Mouse (Mus musculus): Measurements from ENCODE around the gene Gzmk. TPM values are rescaled to one million over a fixed set of nuclear protein-coding genes. Genes with fewer than 3 reads are reported as not detected.
"Not testable (repeated sequence)": the region's sequence is repeated elsewhere in the genome, so short reads cannot be mapped to it uniquely, and the experiment has no call there.

The Gzmk gene
- polyA plus RNA-seq, 1 experiment from 2014 or later: not detected

GRCm38 (mm10) chr13:113256766-113257165, 31.1 kb upstream of the Gzmk start:
- Histone ChIP-seq H3K4me3 (ENCODE audit: low read length) (no peak overlapping the region), H3K9ac (ENCODE audit: low read depth, low read length) (no peak overlapping the region), H3K27me3 (replicated peaks; ENCODE audit: control insufficient read depth, insufficient read depth, low read length) (no peaks in the 10 kb centered on the region), H3K4me1 (ENCODE audit: control insufficient read depth, insufficient read depth, low read depth, low read length) (no peaks in the 10 kb centered on the region), H3K36me3 (ENCODE audit: control insufficient read depth, insufficient read depth, low read length) (no peaks in the 10 kb centered on the region), H3K9me3 (ENCODE audit: control insufficient read depth, low read length) (no peaks in the 10 kb centered on the region), H3K27ac (ENCODE audit: low read depth, low read length) (no peak overlapping the region), H3K4me2 (ENCODE audit: low read length) (no peak overlapping the region)
- WGBS: 89% methylated on average over 2 of the region's 2 CpGs
- ATAC-seq: no peak

GRCm38 (mm10) chr13:113252580-113252979, 26.9 kb upstream of the Gzmk start:
- not testable (repeated sequence) for H3K4me2 ChIP-seq (ENCODE audit: low read length); H3K36me3 ChIP-seq (ENCODE audit: control insufficient read depth, insufficient read depth, low read length); H3K4me3 ChIP-seq (ENCODE audit: low read length); H3K27ac ChIP-seq (ENCODE audit: low read depth, low read length); H3K4me1 ChIP-seq (ENCODE audit: control insufficient read depth, insufficient read depth, low read depth, low read length); H3K9me3 ChIP-seq (ENCODE audit: control insufficient read depth, low read length); H3K9ac ChIP-seq (ENCODE audit: low read depth, low read length); H3K27me3 ChIP-seq (replicated peaks; ENCODE audit: control insufficient read depth, insufficient read depth, low read length); ATAC-seq
- WGBS: 90% methylated on average over 7 of the region's 7 CpGs

GRCm38 (mm10) chr13:113245025-113245424, 19.3 kb upstream of the Gzmk start:
- 68% methylated on average over 8 of the region's 8 CpGs for WGBS
- Histone ChIP-seq H3K27ac (ENCODE audit: low read depth, low read length) (no peak overlapping the region), H3K27me3 (replicated peaks; ENCODE audit: control insufficient read depth, insufficient read depth, low read length) (no peaks in the 10 kb centered on the region), H3K9me3 (ENCODE audit: control insufficient read depth, low read length) (no peaks in the 10 kb centered on the region), H3K4me1 (ENCODE audit: control insufficient read depth, insufficient read depth, low read depth, low read length) (no peaks in the 10 kb centered on the region), H3K9ac (ENCODE audit: low read depth, low read length) (no peak overlapping the region), H3K4me3 (ENCODE audit: low read length) (no peak overlapping the region), H3K36me3 (ENCODE audit: control insufficient read depth, insufficient read depth, low read length) (no peaks in the 10 kb centered on the region), H3K4me2 (ENCODE audit: low read length) (no peak overlapping the region)
- ATAC-seq: no peak

GRCm38 (mm10) chr13:113242129-113242528, 16.4 kb upstream of the Gzmk start:
- Histone ChIP-seq H3K9me3 (ENCODE audit: control insufficient read depth, low read length) (no peaks in the 10 kb centered on the region), H3K27me3 (replicated peaks; ENCODE audit: control insufficient read depth, insufficient read depth, low read length) (no peaks in the 10 kb centered on the region), H3K4me3 (ENCODE audit: low read length) (no peak overlapping the region), H3K36me3 (ENCODE audit: control insufficient read depth, insufficient read depth, low read length) (no peaks in the 10 kb centered on the region), H3K9ac (ENCODE audit: low read depth, low read length) (no peak overlapping the region), H3K27ac (ENCODE audit: low read depth, low read length) (no peak overlapping the region), H3K4me1 (ENCODE audit: control insufficient read depth, insufficient read depth, low read depth, low read length) (no peaks in the 10 kb centered on the region), H3K4me2 (ENCODE audit: low read length) (no peak overlapping the region)
- ATAC-seq: no peak
- 58% methylated on average over 6 of the region's 6 CpGs for WGBS

DNA sequence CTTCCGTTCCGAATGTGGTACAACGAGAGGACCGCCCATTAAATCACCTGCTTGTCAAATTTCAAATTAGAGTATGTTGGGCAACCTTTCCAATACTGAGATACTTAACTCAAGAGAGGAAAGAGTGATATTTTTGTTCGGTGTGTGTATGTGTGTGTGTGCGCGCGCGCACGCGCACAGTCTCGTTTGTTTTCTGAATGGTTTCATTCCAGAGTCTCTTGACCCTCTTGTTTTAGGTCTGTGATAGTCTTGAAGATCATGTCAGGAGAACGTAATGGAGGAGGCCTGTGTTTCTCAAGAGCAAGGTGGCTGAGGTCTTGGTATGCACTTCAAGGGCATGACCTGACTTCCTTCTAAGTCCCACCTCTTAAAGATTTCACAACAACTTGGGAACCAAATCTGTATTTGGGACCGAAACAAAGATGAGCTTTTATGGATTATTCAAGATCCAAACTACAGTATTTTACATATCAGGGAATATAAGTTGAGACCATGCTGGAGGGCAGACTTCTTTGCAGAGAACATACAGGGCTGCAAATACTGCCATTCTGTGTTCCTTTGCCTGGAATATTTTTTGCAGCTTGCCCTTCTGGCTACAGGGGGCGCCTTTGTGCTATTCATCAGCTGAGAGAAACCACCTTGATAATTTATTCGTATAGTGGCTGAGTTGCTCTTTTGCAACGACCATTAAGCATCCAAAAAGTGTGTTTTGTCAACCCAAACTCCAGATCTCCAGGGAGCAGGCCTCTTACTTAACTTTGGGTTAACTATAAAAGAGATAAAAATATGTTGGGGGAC, 2.2 kb upstream of the Gzmk start:
- no peak for ATAC-seq
- no peak overlapping the region for H3K4me2 ChIP-seq (ENCODE audit: low read length)

GRCm38 (mm10) chr13:113227076-113227475, 1.4 kb upstream of the Gzmk start:
- no peak overlapping the region for H3K27ac ChIP-seq (ENCODE audit: low read depth, low read length)
- H3K9ac ChIP-seq (ENCODE audit: low read depth, low read length): no peak overlapping the region
- no peak overlapping the region for H3K4me3 ChIP-seq (ENCODE audit: low read length)
- H3K9me3 ChIP-seq (ENCODE audit: control insufficient read depth, low read length): no peaks in the 10 kb centered on the region
- no peak for ATAC-seq
- 83% methylated on average over 4 of the region's 4 CpGs for WGBS
- peaks cover 5% of the 10 kb centered on the region for H3K4me1 ChIP-seq (ENCODE audit: control insufficient read depth, insufficient read depth, low read depth, low read length)
- no peak overlapping the region for H3K4me2 ChIP-seq (ENCODE audit: low read length)
- H3K36me3 ChIP-seq (ENCODE audit: control insufficient read depth, insufficient read depth, low read length): no peaks in the 10 kb centered on the region
- H3K27me3 ChIP-seq (replicated peaks; ENCODE audit: control insufficient read depth, insufficient read depth, low read length): no peaks in the 10 kb centered on the region

More for the DNA sequence above, 2.2 kb upstream of the Gzmk start:
- no peaks in the 10 kb centered on the region for H3K36me3 ChIP-seq (ENCODE audit: control insufficient read depth, insufficient read depth, low read length)
- no peak overlapping the region for H3K27ac ChIP-seq (ENCODE audit: low read depth, low read length)
- peaks cover 5% of the 10 kb centered on the region for H3K4me1 ChIP-seq (ENCODE audit: control insufficient read depth, insufficient read depth, low read depth, low read length)
- no peak overlapping the region for H3K4me3 ChIP-seq (ENCODE audit: low read length)
- H3K9me3 ChIP-seq (ENCODE audit: control insufficient read depth, low read length): no peaks in the 10 kb centered on the region
- WGBS: 90% methylated on average over 17 of the region's 17 CpGs
- no peak overlapping the region for H3K9ac ChIP-seq (ENCODE audit: low read depth, low read length)
- no peaks in the 10 kb centered on the region for H3K27me3 ChIP-seq (replicated peaks; ENCODE audit: control insufficient read depth, insufficient read depth, low read length)

GRCm38 (mm10) chr13:113224105-113224504, 1.6 kb downstream of the Gzmk start:
- H3K4me3 ChIP-seq (ENCODE audit: low read length): no peak overlapping the region
- no peak overlapping the region for H3K9ac ChIP-seq (ENCODE audit: low read depth, low read length)
- no peak overlapping the region for H3K27ac ChIP-seq (ENCODE audit: low read depth, low read length)
- H3K27me3 ChIP-seq (replicated peaks; ENCODE audit: control insufficient read depth, insufficient read depth, low read length): no peaks in the 10 kb centered on the region
- H3K9me3 ChIP-seq (ENCODE audit: control insufficient read depth, low read length): no peaks in the 10 kb centered on the region
- WGBS: 2% methylated on average over 2 of the region's 2 CpGs
- ATAC-seq: peak; percentile 53
- H3K4me1 ChIP-seq (ENCODE audit: control insufficient read depth, insufficient read depth, low read depth, low read length): peaks cover 5% of the 10 kb centered on the region
- no peaks in the 10 kb centered on the region for H3K36me3 ChIP-seq (ENCODE audit: control insufficient read depth, insufficient read depth, low read length)
- H3K4me2 ChIP-seq (ENCODE audit: low read length): peak overlapping the region; percentile 39

- no peak overlapping the region for H3K27ac ChIP-seq (ENCODE audit: low read depth, low read length)
- H3K4me1 ChIP-seq (ENCODE audit: control insufficient read depth, insufficient read depth, low read depth, low read length): peaks cover 5% of the 10 kb centered on the region
- H3K4me2 ChIP-seq (ENCODE audit: low read length): no peak overlapping the region
- no peaks in the 10 kb centered on the region for H3K36me3 ChIP-seq (ENCODE audit: control insufficient read depth, insufficient read depth, low read length)
- H3K4me3 ChIP-seq (ENCODE audit: low read length): no peak overlapping the region
- WGBS: 77% methylated on average over 6 of the region's 6 CpGs
- no peaks in the 10 kb centered on the region for H3K27me3 ChIP-seq (replicated peaks; ENCODE audit: control insufficient read depth, insufficient read depth, low read length)
- no peak overlapping the region for H3K9ac ChIP-seq (ENCODE audit: low read depth, low read length)
- no peak for ATAC-seq
- no peaks in the 10 kb centered on the region for H3K9me3 ChIP-seq (ENCODE audit: control insufficient read depth, low read length)
These were observed 3.9 kb downstream of the Gzmk start for GRCm38 (mm10) chr13:113221851-113222250.

GRCm38 (mm10) chr13:113213865-113214264, 11.8 kb downstream of the Gzmk start:
- no peak for ATAC-seq

More at GRCm38 (mm10) chr13:113213865-113214264, 11.8 kb downstream of the Gzmk start:
- Histone ChIP-seq H3K27ac (ENCODE audit: low read depth, low read length) (no peak overlapping the region), H3K4me3 (ENCODE audit: low read length) (no peak overlapping the region), H3K27me3 (replicated peaks; ENCODE audit: control insufficient read depth, insufficient read depth, low read length) (no peaks in the 10 kb centered on the region), H3K4me2 (ENCODE audit: low read length) (no peak overlapping the region), H3K4me1 (ENCODE audit: control insufficient read depth, insufficient read depth, low read depth, low read length) (no peaks in the 10 kb centered on the region), H3K36me3 (ENCODE audit: control insufficient read depth, insufficient read depth, low read length) (no peaks in the 10 kb centered on the region), H3K9me3 (ENCODE audit: control insufficient read depth, low read length) (no peaks in the 10 kb centered on the region), H3K9ac (ENCODE audit: low read depth, low read length) (no peak overlapping the region)
- WGBS: 92% methylated on average over 3 of the region's 3 CpGs
